9 mouse cellular contexts compared by ENCODE assay signal in the genomic region with DNA sequence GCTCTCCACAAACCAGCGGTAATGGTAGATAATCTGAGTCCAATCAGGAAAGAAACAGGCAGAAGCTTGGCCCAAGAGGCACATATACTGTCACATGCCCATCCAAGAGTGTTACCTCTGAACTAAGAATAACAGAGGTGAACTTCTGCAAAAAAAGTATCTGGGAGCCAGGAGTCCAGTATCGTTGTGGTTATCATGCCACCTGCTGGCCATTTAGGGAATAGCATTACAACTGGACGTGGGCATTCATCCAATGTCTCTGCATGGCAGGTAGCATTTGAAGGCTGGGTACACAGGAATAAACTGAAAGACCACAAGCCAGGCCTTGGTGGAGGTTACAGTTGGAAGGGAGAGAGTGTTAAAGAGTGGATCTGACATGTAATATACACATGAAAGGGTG.
DNase-seq lines count a peak whose midpoint lies in the region; ATAC-seq and TF ChIP-seq lines count a peak whose summit lies in the region.
"Had no signal": no experiment of that assay in that cellular context is flagged by ENCODE, and none has a peak within 500 bp of the region (broad histone marks: within the 10 kb centered on the region; RNA-seq: fewer than 3 reads in every experiment).

No protein-coding gene starts in this region.

- intact Hi-C loops in gastrocnemius, adult 2 months (cut with DNase I), result loop anchor here (1.0 to 5.0 kb wide), 3 partner anchors 19 to 230 kb away; partner anchors contain the start of gene Nectin1
- intact Hi-C loops in gastrocnemius, postnatal 14 days (cut with DNase I; ENCODE audit: low total_unique reads), result loop anchor here (5.0 kb wide), 1 partner anchor 50 kb away; no protein-coding TSS in a partner anchor

- no peak overlapping the region for H3K4me3 ChIP-seq in gastrocnemius, adult 2 months

- DNase-seq in gastrocnemius, adult 2 months, result peak; percentile 67
- DNase-seq in gastrocnemius, postnatal 14 days, result no peak
- peak; percentile 59 for DNase-seq in CD4-positive helper T cell, adult 2 months (ENCODE audit: low read depth, low spot score)
- DNase-seq in brain, adult 2 months (ENCODE audit: low read depth, low spot score), result peak; percentile 82
- DNase-seq in layer of hippocampus, adult 18-20 months (ENCODE audit: low spot score in 2 of 2), result peak; percentile 44 to 84
- peak; percentile 59 for DNase-seq in lung, postnatal 25 days (ENCODE audit: low spot score)
- peak; percentile 23 for DNase-seq in telencephalon, adult 2 months (ENCODE audit: low read depth, low spot score)

- 0 out of 2 replicates have a peak, but pooled peaks have one; percentile 62 for ATAC-seq in erythroblast, adult 5-6 weeks (replicated peaks; ENCODE audit: low FRiP score, poor library complexity, severe bottlenecking)

- peak; percentile 93; the same call in 1 of the 2 replicates for TF ChIP-seq CTCF in gastrocnemius, adult 2 months (IDR thresholded peaks at IDR 0.05)

- H3K27ac ChIP-seq in gastrocnemius, adult 2 months, result no peak overlapping the region
- H3K27ac ChIP-seq: macrophage had no signal
